Mouse (Mus musculus) heart, postnatal 0 days (tissue): Measurements from ENCODE around the gene Ssc4d. TPM values are rescaled to one million over a fixed set of nuclear protein-coding genes. Genes with fewer than 3 reads are reported as not detected.

Source experiments
- ATAC-seq: fragments of 200-750 bp; cut with Nextera tagmentation; 2 replicates; pipeline ENCODE4 v1.8.0; 2017; ENCODE audit warnings: low read depth, moderate number of reproducible peaks, moderate library complexity; ENCODE audit not compliant: insufficient read depth
- DNase-seq: peaks from one replicate; pipeline ENCODE4 v3.0.0-alpha.2; 2016; ENCODE audit warnings: low spot score
- H3K27ac ChIP-seq: fragments of 300-500 bp; sonication (generic); 2 replicates; pipeline ENCODE4 v1.5.1; 2014; ENCODE audit warnings: low read depth, mild to moderate bottlenecking
- H3K27me3 ChIP-seq: fragments of 300-500 bp; sonication (generic); 2 replicates; pipeline ENCODE4 v1.6.1; 2014; ENCODE audit warnings: low read length, mixed read lengths; ENCODE audit not compliant: control insufficient read depth, insufficient read depth
- H3K36me3 ChIP-seq: fragments of 300-500 bp; sonication (generic); replicated peaks from 2 replicates; pipeline ENCODE4 v1.6.1; 2014; ENCODE audit warnings: low read length, mixed read lengths; ENCODE audit not compliant: control insufficient read depth, insufficient read depth
- H3K4me1 ChIP-seq: fragments of 300-500 bp; sonication (generic); 2 replicates; pipeline ENCODE4 v1.6.1; 2014; ENCODE audit warnings: antibody characterized with exemption; ENCODE audit not compliant: control insufficient read depth, insufficient read depth
- H3K4me2 ChIP-seq: fragments of 300-500 bp; sonication (generic); 2 replicates; pipeline ENCODE4 v1.6.1; 2014; ENCODE audit warnings: low read depth, mild to moderate bottlenecking, low read length, moderate library complexity
- H3K4me3 ChIP-seq: fragments of 300-500 bp; sonication (generic); 2 replicates; pipeline ENCODE4 v1.5.1; 2014; ENCODE audit warnings: low read depth, low read length
- H3K9ac ChIP-seq: fragments of 300-500 bp; sonication (generic); replicated peaks from 2 replicates; pipeline ENCODE4 v1.6.1; 2014; ENCODE audit warnings: low read depth, low read length, mixed read lengths
- H3K9me3 ChIP-seq: fragments of 300-500 bp; sonication (generic); replicated peaks from 2 replicates; pipeline ENCODE4 v1.6.1; 2016; ENCODE audit warnings: low read length; ENCODE audit not compliant: control insufficient read depth
- CTCF ChIP-seq: IDR thresholded peaks from 2 replicates; pipeline ENCODE4 v1.5.1; 2016; ENCODE audit warnings: antibody characterized with exemption, control low read depth, low read depth
- EP300 ChIP-seq: IDR thresholded peaks from 2 replicates; pipeline ENCODE4 v1.6.1; 2016; ENCODE audit warnings: antibody characterized with exemption, low read depth
- WGBS: fragments of 180-500 bp; shearing (Covaris S2); extraction: QIAGEN DNeasy Blood & Tissue Kit; methylation state at CpG from one replicate; pipeline ENCODE4 v1.1.7; 2014; 5-methylcytosine and 5-hydroxymethylcytosine counted together
- polyA plus RNA-seq: library from polyadenylated mRNA; unstranded; fragments of >200 nt; fragmentation: Nextera tagmentation; extraction: Ambion mirVana; gene quantifications from 2 replicates; pipeline ENCODE4 v1.2.1, GENCODE M21; 2015
- total RNA-seq: library from RNA; depleted of rRNA; stranded (reverse); fragments of >200 nt; gene quantifications from 2 replicates; pipeline ENCODE4 v1.2.3, GENCODE M21; 2014; ENCODE audit warnings: low replicate concordance

Gene Ssc4d
- total and polyA plus RNA-seq, 2 experiments from 2014 or later, result 0.55 to 3.6 TPM

DNA sequence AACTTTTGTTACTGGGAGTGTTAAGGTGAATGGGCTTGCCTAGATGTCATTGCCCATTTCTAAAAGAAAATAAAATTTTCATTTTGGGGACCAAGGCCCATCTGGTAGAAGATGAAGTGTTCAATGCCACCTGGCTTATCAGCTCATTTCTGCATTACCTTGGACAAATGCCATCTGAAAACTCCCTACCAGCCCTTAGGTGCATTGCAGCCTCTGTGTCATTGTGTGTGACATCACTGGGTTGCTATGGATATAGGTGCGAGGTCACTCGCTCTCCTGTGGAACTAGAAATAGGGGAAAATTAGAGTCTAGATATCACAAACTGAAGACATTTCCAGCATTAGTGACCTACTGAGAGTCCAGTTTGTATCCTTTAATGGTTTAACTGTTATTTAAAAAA, 42.0 kb downstream of the Ssc4d start:
- no peak for DNase-seq
- Histone ChIP-seq H3K9me3 (no peaks in the 10 kb centered on the region), H3K4me2 (peak overlapping the region; percentile 76), H3K9ac (no peak overlapping the region), H3K27ac (no peak overlapping the region), H3K4me1 (peaks cover 12% of the 10 kb centered on the region), H3K27me3 (no peaks in the 10 kb centered on the region), H3K36me3 (peaks cover 41% of the 10 kb centered on the region), H3K4me3 (no peak overlapping the region)
- WGBS, result 41% methylated on average over 2 of the region's 2 CpGs
- TF ChIP-seq EP300, result no peak
- no peak for TF ChIP-seq CTCF
- no peak for ATAC-seq

DNA sequence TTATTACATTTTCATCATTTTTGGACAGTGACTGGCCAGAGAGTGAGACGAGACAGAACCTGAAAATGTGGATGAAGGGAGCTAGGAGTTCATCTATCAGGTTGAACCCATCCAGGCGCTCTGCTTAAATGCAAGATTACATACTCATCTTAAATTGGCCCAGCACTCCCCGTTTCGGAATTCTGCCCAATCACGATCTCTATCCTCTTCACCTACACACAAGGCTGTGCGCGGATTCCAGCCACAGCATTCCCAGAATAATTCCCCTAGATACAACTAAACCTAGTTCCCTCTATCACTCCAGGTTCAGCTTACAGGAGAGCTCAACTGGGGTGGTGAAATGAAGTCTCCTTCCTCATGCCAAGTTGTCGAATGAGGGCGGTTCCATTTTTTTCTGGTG, 42.8 kb downstream of the Ssc4d start:
- WGBS, result 53% methylated on average over 9 of the region's 9 CpGs
- peaks cover 47% of the 10 kb centered on the region for H3K36me3 ChIP-seq

DNA sequence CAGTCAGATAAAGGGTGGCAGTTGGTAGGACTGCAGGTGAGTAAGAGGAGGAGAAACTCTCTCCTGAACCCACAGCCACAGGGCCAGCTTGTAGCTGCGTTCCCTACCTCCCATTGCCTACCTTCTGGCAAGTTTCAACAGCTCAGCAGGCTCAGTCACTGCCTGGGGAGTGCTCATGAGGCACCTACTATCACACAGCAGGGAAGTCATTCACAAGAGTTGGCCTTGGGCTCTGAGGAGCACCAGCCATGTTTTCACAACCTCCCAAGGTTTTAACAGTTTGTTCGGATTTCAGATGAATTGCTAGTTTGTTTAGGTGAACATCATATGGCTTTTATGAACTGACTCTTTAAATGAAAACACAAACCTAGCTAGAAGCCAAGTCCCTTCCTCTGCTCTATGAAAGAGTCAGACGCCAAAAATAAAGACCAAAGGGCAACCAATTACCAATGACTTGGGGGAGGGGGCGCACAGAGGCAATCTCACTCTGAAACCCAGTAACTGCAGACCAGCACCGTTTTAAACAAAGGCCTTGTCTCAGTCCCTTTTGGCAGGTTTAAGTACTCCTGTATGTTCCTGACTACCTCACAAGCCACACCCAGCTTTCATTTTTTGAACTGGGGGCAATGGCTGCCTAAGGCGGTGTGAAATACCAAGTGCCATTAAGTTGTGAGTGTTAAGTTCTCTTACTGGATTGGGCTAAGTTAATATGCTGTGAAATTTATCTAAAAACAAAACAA, 44.5 kb downstream of the Ssc4d start:
- DNase-seq, result no peak
- WGBS, result 70% methylated on average over 6 of the region's 6 CpGs
- Histone ChIP-seq H3K36me3 (peaks cover 61% of the 10 kb centered on the region), H3K4me1 (peaks cover 7% of the 10 kb centered on the region; the same call in 1 of the 2 replicates), H3K4me3 (no peak overlapping the region), H3K27ac (no peak overlapping the region), H3K9me3 (no peaks in the 10 kb centered on the region), H3K27me3 (no peaks in the 10 kb centered on the region), H3K4me2 (no peak overlapping the region), H3K9ac (no peak overlapping the region)
- TF ChIP-seq EP300, result no peak
- TF ChIP-seq CTCF, result no peak
- no peak for ATAC-seq

More for the DNA sequence above, 42.8 kb downstream of the Ssc4d start:
- DNase-seq (no peak), ATAC-seq (no peak)
- no peak overlapping the region for H3K27ac ChIP-seq
- H3K4me2 ChIP-seq, result no peak overlapping the region
- H3K9me3 ChIP-seq, result no peaks in the 10 kb centered on the region
- no peak overlapping the region for H3K4me3 ChIP-seq
- peaks cover 12% of the 10 kb centered on the region for H3K4me1 ChIP-seq
- 0 out of 2 replicates have a peak overlapping the region, but pooled peaks have one; percentile 8 for H3K9ac ChIP-seq
- H3K27me3 ChIP-seq, result no peaks in the 10 kb centered on the region
- TF ChIP-seq CTCF, result no peak
- no peak for TF ChIP-seq EP300

DNA sequence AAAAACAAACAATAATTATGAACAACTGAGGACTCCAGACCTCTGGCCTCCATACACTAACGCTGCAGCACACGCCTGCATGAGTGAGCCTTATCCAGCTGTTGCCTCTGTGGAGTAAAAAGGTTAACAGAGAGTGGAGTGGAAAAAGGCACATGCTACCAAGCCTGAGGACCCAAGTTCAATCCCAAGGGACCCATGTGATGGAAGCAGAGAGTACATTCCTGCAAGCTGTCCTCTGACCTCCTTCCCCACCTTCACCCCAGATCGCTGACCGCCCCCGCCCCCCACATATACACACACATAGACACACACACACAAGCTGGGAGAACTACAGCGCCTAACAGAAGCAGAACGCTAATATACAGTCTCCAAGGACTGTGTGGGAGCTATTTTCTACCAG, 50.4 kb downstream of the Ssc4d start:
- no peak overlapping the region for H3K9ac ChIP-seq
- no peak for DNase-seq
- ATAC-seq, result no peak
- TF ChIP-seq EP300 (no peak), CTCF (no peak)
- H3K4me3 ChIP-seq, result no peak overlapping the region
- no peaks in the 10 kb centered on the region for H3K4me1 ChIP-seq
- H3K36me3 ChIP-seq, result peaks cover 84% of the 10 kb centered on the region
- H3K4me2 ChIP-seq, result no peak overlapping the region
- H3K27me3 ChIP-seq, result no peaks in the 10 kb centered on the region
- H3K9me3 ChIP-seq, result no peaks in the 10 kb centered on the region
- WGBS, result 92% methylated on average over 7 of the region's 7 CpGs
- no peak overlapping the region for H3K27ac ChIP-seq

DNA sequence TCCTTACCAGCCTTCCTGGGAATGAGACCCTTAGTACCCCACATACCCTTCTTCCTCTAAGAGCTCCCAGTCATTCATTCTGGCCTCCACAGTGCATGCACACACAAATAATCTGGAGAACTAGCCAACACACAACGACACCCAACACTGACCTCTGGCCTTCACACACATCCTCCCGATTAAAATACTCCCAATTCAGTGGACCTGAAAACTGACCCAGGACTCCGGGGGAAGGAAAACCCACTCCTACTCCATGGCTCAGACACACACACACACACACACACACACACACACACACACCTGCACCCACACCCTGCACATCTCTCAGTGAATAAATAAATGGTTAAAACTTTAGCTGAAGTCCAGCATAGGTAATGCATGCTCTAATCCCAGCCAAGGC, 54.4 kb downstream of the Ssc4d start:
- no peak overlapping the region for H3K9ac ChIP-seq
- H3K4me1 ChIP-seq, result peaks cover 16% of the 10 kb centered on the region; the same call in 1 of the 2 replicates
- DNase-seq (no peak), ATAC-seq (no peak)
- TF ChIP-seq EP300 (no peak), CTCF (no peak)
- no peaks in the 10 kb centered on the region for H3K27me3 ChIP-seq
- no peak overlapping the region for H3K27ac ChIP-seq
- peaks cover 58% of the 10 kb centered on the region for H3K36me3 ChIP-seq
- no peak overlapping the region for H3K4me3 ChIP-seq
- no peak overlapping the region for H3K4me2 ChIP-seq
- 89% methylated on average over 3 of the region's 3 CpGs for WGBS
- no peaks in the 10 kb centered on the region for H3K9me3 ChIP-seq

DNA sequence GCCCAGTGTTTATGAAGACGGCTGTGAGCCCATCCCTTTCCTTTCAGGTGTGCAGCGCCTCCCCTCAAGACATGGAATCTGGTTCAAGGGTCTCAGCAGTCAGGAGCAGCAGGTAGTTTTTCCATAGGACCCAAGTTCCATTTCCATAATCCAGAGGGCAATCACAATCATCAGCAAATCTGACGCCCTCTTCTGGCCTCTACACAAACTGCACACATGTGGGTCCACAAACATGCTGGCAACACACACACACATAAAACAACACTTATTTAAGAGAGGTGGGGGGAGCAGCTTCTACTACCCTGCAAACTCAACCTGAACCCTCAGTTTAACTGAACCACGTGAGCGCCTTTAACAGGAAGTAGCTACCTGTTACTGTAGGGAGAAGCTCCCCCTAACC, 55.7 kb downstream of the Ssc4d start:
- Histone ChIP-seq H3K9me3 (no peaks in the 10 kb centered on the region), H3K27ac (no peak overlapping the region), H3K36me3 (peaks cover 49% of the 10 kb centered on the region), H3K4me3 (no peak overlapping the region), H3K27me3 (no peaks in the 10 kb centered on the region), H3K4me1 (peaks cover 26% of the 10 kb centered on the region), H3K4me2 (no peak overlapping the region), H3K9ac (no peak overlapping the region)
- ATAC-seq (no peak), DNase-seq (no peak)
- WGBS, result 95% methylated on average over 5 of the region's 5 CpGs
- no peak for TF ChIP-seq CTCF
- no peak for TF ChIP-seq EP300
